Mouse (Mus musculus): ENCODE data around the gene Olfr799. TPM values are rescaled to one million over a fixed set of nuclear protein-coding genes. Genes with fewer than 3 reads are reported as not detected.

Gene Olfr799
- under 1 TPM in 1 of 2 experiments, not detected in 1; 0.18 TPM for polyA plus RNA-seq (2017; shearing (Covaris generic))

DNA sequence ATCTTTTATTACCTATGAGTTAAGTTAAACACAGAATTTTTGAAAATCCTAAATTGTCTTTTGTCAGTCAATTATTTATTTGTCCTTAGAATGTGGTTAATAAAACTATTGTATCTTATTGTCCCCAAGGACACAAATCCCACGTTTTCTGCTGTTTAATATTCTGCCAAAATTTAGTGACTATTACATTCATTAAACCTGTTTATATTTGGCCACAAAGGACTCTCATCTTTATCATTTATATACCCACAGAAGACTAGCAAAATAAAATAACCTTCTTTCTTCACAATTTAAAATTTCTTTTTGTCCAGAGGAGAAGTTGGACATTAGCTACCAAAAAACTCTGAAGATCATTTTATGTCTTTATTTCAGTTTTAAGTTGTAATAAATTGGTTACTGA lies at the start of gene Olfr799:
Gene Olfr799, plus strand, starts transcription at position 301 of the 400 bp plus-strand sequence.

DNA sequence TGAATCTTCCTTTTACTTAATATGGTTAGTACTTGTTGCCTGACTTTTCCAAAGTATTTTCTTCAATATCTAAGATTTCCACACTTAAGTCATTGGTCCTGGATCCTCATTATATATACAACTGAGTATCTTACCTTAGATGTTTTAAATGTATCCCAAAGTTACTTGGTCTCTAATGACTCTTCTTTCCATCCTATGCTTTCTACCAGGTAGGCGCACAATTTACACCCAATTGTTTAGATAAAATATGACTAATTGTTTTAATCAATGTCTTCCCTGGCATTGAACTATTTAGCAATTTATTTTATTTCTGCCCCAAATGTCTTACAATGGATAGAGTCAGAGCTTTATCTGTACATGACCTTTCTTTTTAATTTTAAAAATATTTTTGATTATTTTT lies 24.8 kb upstream of the Olfr799 start, which contains the start of gene Olfr796:
Gene Olfr796, minus strand, starts transcription at position 101 of the 400 bp plus-strand sequence.

DNA sequence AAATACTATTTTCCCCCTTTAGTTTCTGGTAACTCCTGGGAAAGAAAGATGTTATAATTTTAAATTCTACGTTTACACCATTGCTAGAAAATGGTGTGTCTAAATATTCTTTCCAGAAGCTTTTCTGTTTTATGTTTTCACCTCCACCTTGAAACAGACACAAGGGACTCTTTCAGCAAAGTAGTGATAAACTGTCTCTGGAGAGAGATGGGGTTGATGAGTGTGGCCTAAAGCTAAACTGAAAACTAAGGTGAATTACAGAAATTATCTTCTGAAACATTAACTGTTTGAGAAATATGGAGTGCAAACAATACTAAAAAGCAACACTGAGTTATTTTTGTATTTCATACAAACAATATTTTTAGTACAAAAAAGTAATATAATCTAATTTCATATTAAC lies 9.4 kb upstream of the Olfr799 start, which contains the start of gene Olfr798:
Gene Olfr798, minus strand, starts transcription at position 101 of the 400 bp plus-strand sequence.

DNA sequence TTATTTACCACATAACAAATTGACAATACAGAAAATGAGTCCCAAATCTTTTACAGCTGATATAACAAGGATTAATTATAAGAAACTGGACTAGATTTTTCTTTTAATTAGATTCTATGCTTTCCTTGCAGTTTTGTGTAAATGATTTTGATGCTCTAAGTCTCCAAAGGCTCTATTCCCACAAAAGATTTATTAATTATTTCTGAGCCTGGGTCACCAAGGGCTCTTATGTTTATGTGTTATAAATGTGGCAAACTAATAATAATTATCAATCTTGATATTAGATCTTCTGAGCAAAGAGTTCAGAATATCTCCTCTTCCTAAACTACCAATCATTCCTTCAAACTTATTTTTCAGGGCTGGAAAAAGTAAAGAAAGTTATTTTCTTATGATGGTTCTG lies 20.1 kb downstream of the Olfr799 start, which contains the start of gene Olfr800:
Gene Olfr800, plus strand, starts transcription at position 301 of the 400 bp plus-strand sequence.

DNA sequence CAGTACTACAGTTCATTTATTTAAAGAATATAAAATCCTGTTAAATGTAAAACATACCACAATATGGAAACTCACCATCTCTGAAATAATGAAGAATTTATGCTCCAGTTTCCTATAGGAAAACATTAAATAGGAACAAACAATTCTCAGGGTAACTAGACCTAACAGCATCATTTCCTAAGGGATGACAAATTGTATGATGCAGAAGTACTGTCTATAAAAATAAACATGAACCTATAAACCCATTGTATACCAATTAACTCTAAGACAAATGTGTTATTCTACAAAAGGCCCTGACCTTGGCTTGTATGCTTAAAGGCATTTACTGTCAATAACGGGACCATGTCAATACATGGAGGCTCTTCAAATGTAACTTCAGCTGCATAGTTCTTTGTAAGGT lies 36.5 kb downstream of the Olfr799 start, which contains the start of gene Olfr801:
Gene Olfr801, minus strand, starts transcription at position 101 of the 400 bp plus-strand sequence.

DNA sequence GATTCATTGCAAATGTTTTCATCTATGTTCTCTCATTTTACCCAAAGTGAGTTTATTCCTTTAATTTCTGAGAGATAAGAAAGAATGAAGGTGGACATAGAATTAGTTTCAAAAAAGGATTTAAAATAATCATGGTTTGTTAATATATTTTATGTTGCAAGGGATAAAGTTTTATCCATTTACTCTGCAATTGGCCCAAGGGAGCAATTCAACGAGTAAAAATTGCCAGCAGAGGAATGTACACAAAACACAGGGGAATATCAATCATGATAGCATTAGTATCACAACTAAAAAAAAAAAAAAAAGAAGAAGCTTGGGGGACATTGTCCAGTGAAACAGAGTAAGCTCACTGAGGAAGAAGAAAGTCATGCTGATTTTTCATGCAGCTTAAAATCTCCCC lies 50.8 kb downstream of the Olfr799 start, which contains the start of gene Olfr802:
Gene Olfr802, minus strand, starts transcription at position 101 of the 400 bp plus-strand sequence.

DNA sequence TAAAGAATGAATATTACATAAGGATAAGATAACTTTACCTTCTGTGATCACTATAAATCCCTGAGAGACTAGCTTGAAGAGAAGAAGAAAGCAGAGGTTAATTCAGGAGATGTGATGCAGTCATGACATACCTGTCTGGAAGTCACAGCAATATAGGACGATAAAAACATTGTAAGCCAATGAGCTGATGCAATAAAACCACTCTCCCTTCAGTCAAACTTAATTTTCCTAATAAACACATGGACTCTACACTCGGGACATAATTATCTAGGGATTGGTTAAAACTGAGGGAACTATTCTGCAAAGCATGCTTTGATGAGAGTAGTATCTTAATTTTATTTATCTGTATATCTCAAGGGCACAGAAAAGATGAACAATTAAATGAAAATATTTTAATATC lies 56.9 kb downstream of the Olfr799 start, which contains the start of gene Olfr803:
Gene Olfr803, minus strand, starts transcription at position 101 of the 400 bp plus-strand sequence.

Other genes with a start within 250 kb of the Olfr799 start
- gene Olfr785, start 232.1 kb upstream of the Olfr799 start, polyA plus RNA-seq (2017; shearing (Covaris generic)): not detected
- gene Olfr786, start 210.2 kb upstream of the Olfr799 start, polyA plus RNA-seq (2017; shearing (Covaris generic)): not detected
- under 1 TPM in 1 of 2 experiments, not detected in 1; 0.23 TPM for gene Olfr787, start 175.6 kb upstream of the Olfr799 start, polyA plus RNA-seq (2017; shearing (Covaris generic))
- gene Olfr788, start 166.5 kb upstream of the Olfr799 start, polyA plus RNA-seq (2017; shearing (Covaris generic)): under 1 TPM in 1 of 2 experiments, not detected in 1; 0.12 TPM
- not detected for gene Olfr789, start 152.7 kb upstream of the Olfr799 start, polyA plus RNA-seq (2017; shearing (Covaris generic))
- not detected for gene Olfr790, start 139.0 kb upstream of the Olfr799 start, polyA plus RNA-seq (2017; shearing (Covaris generic))
- not detected for gene Olfr791, start 115.7 kb upstream of the Olfr799 start, polyA plus RNA-seq (2017; shearing (Covaris generic))
- under 1 TPM in 1 of 2 experiments, not detected in 1; 0.15 TPM for gene Olfr792, start 98.3 kb upstream of the Olfr799 start, polyA plus RNA-seq (2017; shearing (Covaris generic))
- not detected for gene Olfr794, start 69.8 kb upstream of the Olfr799 start, polyA plus RNA-seq (2017; shearing (Covaris generic))
- under 1 TPM in 1 of 2 experiments, not detected in 1; 0.07 TPM for gene Olfr796, start 24.9 kb upstream of the Olfr799 start, polyA plus RNA-seq (2017; shearing (Covaris generic))
- gene Olfr798, start 9.6 kb upstream of the Olfr799 start, polyA plus RNA-seq (2017; shearing (Covaris generic)): not detected
- gene Olfr800, start 20.2 kb downstream of the Olfr799 start, polyA plus RNA-seq (2017; shearing (Covaris generic)): not detected
- gene Olfr801, start 36.4 kb downstream of the Olfr799 start, polyA plus RNA-seq (2017; shearing (Covaris generic)): under 1 TPM in 1 of 2 experiments, not detected in 1; 0.30 TPM
- gene Olfr802, start 50.7 kb downstream of the Olfr799 start, polyA plus RNA-seq (2017; shearing (Covaris generic)): not detected
- gene Olfr803, start 56.8 kb downstream of the Olfr799 start, polyA plus RNA-seq (2017; shearing (Covaris generic)): not detected
- gene Olfr804, start 65.7 kb downstream of the Olfr799 start, polyA plus RNA-seq (2017; shearing (Covaris generic)): not detected
- not detected for gene Olfr805, start 91.9 kb downstream of the Olfr799 start, polyA plus RNA-seq (2017; shearing (Covaris generic))
- not detected for gene Olfr806, start 104.4 kb downstream of the Olfr799 start, polyA plus RNA-seq (2017; shearing (Covaris generic))
- gene Olfr807, start 120.3 kb downstream of the Olfr799 start, polyA plus RNA-seq (2017; shearing (Covaris generic)): not detected
- not detected for gene Olfr808, start 128.0 kb downstream of the Olfr799 start, polyA plus RNA-seq (2017; shearing (Covaris generic))
- gene Olfr809, start 137.2 kb downstream of the Olfr799 start, polyA plus RNA-seq (2017; shearing (Covaris generic)): not detected
- gene Olfr810, start 157.4 kb downstream of the Olfr799 start, polyA plus RNA-seq (2017; shearing (Covaris generic)): not detected
- not detected for gene Olfr811, start 166.9 kb downstream of the Olfr799 start, polyA plus RNA-seq (2017; shearing (Covaris generic))
- gene Olfr812, start 208.6 kb downstream of the Olfr799 start, polyA plus RNA-seq (2017; shearing (Covaris generic)): under 1 TPM; 0.17 to 0.42 TPM
- gene Olfr813, start 217.9 kb downstream of the Olfr799 start, polyA plus RNA-seq (2017; shearing (Covaris generic)): not detected
- under 1 TPM in 1 of 2 experiments, not detected in 1; 0.04 TPM for gene Olfr814, start 242.4 kb downstream of the Olfr799 start, polyA plus RNA-seq (2017; shearing (Covaris generic))

All from activated CD4-positive, CD25-positive, alpha-beta regulatory T cell (primary cell).